Mouse (Mus musculus): ENCODE measurements around the gene Pla2g1b.
"Not testable (repeated sequence)": the region's sequence is repeated elsewhere in the genome, so short reads cannot be mapped to it uniquely, and the experiment has no call there.

The Pla2g1b gene

DNA sequence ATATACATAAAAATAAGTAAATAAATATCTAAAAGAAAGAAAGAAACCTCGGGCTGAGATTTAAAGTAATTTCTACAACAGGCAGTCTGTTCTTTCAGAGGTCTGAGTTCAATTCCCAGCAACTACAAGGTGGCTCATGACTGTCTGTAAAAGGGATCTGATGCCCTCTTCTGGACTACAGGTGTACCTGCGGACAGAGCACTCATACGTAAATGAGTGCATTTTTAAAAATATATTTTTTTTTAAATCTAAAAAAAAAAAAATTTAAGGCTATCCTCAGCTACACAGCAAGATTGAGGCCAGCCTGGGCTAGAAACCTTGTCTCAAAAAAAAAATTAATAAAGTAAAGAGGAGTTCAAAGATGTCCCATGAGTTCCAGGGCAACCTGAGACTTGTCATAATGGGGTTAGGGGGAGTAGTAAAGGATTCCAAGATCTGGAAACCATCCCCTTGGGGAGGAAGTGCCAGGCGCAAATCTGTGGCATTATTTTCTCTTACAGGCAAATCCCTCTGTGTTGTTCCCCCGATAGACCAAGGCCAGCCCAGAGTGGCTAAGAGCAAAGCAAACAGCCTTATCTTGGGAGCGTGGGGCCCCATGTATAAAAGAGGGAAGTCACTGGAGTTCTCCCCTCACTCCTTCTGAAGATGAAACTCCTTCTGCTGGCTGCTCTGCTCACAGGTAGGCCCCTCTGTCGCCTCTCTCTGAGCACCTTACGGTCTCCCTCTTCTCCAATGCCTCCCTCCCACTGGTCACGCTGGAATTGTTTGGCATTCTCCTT lies at the start of gene Pla2g1b:
Gene Pla2g1b, plus strand, starts transcription at position 621 of the 779 bp plus-strand sequence.
- no peak for DNase-seq (ENCODE audit: low spot score)

DNA sequence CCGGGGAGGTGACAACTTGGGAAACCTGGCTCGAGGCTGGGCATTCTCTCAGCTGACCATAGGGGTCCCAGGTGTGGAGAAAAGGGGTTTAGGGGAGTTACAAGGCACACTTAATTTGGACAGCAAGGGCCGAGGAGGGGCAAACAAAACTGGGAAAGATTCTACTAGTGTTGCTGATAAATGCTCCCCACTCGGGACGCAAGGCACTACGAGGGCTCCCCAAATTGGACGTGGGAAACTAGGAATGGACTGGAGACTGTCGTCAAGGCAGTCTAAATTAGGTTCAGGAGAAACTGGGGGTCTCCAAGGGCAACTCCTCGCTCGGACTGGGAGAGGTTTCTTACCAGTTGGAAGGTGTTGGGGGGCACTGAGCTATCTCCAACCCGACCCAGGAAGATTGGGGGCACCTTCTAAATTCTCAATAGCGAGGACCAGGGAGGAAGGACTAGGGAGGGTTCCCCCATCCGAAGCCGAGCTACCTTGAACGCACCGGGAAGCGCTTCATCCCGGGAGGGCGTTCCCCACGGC lies 37.2 kb upstream of the Pla2g1b start:
- DNase-seq (ENCODE audit: low spot score) = no peak

DNA sequence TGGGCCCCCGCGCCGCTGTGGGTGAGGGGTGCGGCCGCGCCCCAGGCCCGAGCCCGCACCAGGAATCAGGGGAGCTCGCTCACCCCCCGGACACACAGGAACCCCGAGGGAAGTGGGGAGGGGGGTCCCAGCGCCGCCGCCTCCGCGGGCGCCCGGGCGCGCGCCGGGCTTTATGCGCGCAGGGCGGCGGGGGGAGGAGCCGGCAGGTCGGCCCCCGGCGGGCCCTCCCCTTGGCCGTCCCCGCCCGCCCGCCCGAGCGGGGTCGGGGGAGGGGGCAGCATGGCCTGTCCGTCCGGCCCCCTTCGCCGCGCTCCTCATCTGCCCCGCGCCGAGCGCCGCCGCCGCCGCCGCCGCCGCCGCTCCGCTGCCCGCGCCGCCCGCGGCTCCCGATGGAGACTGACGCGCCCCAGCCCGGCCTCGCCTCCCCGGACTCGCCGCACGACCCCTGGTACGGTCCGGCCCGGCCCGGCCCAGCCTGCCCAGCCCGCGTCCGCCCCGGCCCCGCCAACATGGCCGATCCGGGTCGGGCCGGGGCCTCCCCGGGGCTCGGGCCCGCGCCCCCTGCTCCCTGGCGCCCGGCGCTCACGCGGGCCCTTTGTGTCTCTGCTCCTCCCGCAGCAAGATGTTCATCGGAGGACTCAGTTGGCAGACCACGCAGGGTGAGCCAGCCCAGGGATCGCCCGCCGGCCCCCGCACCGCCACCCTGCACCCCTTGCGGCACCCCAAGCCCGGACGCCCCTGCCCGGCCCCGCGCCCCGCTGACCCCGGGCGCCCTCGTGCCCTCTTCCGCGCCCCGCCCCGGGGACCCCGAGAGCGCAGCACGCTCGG lies 36.5 kb upstream of the Pla2g1b start, which contains the start of gene Msi1:
Gene Msi1, plus strand, starts transcription at position 241 of the 828 bp plus-strand sequence.
- DNase-seq (ENCODE audit: low spot score) = peak; percentile 44

DNA sequence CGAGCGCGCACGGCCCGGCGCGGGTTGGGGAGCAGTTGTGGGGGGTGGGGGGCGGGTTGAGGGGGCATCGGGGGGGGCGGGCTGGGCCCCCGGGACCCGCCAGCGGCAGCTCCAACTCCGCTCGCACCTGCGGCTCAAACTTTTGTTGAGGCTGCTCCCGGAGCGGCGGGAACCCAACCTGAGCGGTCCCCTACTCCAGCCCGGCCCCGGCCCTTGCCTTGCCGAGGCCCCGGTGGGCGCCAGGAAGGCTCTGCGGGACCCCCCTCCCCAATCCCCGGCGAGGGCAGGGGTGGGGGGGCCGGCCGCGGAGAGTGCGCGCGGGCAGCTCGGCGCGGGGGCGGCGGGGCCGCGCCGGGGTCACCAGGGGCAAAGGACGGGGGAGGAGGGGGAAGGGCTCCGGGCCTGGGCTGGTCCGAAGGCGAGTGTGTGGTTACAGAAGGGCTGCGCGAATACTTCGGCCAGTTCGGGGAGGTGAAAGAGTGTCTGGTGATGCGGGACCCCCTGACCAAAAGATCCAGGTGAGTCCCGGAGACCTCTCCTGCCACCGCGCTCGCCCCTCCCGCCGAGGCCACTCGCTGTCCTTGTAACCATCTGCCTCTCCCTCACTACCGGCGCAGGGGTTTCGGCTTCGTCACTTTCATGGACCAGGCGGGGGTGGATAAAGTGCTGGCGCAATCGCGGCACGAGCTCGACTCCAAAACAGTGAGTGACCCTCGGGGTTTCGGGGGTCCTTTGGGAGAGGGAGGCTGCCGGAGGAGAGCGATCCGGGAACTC lies 35.7 kb upstream of the Pla2g1b start:
- no peak for DNase-seq (ENCODE audit: low spot score)

DNA sequence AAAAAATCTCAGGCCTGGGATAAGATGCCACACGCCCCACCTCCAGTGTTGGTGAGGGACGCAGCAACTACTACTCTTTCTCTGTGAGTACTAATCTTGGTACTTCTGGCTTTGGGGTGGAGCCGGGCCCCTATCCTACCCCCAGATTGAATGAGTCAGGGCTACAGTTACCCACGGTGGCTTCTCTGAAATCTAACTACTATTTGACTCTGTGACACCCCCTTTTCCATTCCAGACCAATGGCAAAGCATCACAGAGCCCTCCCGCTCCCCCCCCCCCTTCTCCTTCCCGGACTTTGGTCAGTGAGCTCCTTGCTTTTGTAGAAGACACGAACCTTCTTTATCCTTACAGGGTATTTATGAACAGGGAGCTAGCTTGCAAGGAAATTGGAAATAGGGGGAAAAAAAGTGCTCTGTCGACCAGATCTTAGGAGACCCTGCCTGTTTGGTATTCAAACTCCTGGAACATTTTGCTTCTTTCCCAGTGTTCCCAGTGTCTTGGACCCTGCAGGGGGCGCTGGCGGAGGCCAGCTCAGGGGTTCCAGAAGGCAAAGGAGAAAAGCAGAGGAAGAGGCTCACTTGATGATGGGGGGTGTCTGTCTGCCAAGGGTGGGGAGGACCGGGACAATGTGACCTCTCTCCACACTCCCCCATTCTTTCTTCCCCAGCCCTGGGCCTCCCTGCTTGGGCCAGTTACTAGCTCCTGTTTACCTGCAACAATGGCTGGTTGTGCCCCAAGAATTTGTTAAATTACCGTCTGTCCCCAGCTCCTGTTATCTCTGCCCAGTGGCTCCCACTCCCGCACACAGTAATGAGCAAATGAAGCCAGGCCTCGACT lies 34.8 kb upstream of the Pla2g1b start:
- DNase-seq (ENCODE audit: low spot score) = peak; percentile 64

DNA sequence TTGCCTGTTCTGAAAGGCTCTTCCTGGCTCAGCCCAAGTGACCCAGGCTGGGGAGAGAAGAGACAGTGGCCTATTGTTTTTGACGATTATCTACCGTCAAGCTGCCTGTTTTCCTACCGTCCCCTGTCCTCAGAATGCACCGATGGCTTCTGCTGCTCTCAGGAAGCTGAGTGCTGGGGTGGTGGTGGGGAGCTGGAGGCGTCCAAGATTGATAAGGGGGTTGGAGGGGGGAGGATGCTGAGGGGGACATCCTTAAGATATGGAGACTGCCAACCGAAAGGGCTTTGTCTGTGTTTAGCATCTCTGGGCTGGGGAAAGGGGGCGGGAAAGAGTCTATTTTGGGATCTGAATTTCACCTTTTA lies 34.2 kb upstream of the Pla2g1b start:
- peak; percentile 45 for DNase-seq (ENCODE audit: low spot score)

DNA sequence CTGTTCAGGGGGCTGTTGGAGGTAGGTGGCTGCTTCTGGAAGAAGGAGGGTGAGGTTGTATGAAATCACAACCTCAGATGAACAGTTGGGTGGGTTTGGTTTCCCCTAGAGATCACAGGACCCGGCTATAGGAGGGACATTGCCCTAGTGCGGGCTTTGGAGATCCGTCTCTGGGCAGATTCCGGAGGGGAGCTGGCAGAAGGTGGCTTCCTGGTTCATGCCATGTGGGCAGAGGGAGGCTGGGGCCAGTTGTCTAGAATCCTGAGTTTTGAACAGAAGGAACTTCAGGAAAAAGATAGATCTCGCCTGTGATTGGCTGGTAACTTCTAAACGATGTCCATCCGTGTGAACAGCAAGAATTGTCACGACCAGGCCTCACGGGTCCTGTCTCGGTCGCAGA lies 33.7 kb upstream of the Pla2g1b start:
- no peak for DNase-seq (ENCODE audit: low spot score)

DNA sequence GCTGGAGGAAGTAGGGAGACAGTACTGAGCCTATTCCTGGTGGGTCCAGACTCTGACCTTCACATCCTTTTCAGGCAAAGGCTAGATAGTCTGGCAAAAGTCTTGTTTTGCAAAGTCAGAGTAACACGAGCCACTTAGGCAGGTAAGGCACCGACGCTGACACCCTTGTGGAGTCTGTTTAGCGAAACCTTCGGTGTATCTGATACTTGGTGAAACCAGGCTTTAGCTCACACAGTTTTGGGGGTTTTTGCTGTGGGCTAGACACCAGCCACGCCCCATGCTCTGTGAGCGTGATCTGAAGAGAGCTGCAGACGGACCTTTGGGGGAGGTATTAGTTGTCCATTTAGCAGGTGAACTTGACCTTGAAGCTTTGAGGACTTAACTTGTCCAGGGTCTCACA lies 32.9 kb upstream of the Pla2g1b start:
- DNase-seq (ENCODE audit: low spot score) = no peak

DNA sequence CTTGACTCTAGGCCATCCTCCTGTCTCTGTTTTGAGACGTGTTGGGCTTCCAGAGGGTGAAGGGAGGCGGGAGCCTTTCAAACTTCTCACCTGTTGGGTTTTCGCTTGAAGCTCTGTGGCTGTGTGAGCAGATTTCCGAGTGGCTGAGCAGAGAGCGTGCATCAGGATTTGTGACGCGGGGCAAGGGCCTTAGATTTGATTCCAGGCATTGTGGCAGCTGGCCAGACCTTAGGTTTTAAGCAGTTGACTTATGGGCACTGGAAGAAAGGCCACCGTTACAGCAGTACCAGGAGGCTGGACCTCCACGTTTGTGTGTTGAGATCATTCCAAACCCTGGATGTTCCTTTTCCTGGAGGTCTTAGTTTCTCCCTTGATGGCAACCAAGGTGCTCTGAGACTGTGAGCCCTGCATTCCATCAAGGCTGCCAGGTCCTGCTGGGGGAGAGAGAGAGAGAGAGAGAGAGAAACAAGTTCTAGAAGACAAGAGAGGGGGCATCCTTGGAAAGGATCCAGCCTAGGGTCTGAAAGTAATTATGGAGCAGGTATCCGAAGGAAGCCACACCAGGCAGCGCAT lies 31.7 kb upstream of the Pla2g1b start:
- DNase-seq (ENCODE audit: low spot score) = peak; percentile 46

DNA sequence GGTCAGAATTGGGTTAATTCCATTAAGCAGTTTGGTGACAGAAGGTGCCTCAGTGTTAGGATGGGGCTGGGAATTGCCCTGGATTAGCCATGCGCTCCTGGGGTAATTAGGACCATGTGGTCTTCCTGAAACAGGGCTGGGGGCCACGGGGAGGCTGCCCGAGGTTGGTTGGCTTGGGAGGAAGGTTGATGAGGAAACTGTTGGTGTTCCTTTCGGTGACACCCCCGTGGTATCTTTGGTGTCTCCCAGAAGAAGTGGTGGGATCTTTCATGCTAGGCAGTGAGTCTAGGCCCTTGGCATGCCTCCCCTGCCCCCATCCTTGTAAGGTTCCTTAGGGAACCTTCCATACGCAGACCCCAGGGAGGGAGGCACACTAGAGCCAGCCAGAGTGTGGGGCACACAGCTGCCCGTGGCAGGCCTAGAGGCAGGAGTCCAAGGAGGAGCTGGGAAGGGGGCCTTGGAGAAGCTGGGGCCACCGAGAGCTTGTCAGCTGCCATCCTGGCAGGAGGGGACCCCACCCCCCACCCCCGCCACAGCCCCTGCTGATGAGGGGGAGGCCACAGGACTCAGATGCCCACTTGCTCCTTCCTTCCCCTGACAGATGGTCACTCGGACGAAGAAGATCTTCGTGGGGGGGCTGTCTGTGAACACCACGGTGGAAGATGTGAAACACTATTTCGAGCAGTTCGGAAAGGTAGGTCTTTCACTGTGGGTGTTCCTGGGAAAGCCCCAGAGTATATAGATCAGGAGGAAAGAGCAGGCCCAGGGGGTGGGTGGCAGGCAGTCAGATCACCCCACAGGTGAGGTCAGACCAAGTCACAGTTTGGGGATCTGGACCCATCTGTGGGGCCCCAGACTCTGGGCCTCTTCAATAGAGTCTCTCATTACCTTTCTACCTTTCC lies 31.0 kb upstream of the Pla2g1b start:
- DNase-seq (ENCODE audit: low spot score) = no peak

DNA sequence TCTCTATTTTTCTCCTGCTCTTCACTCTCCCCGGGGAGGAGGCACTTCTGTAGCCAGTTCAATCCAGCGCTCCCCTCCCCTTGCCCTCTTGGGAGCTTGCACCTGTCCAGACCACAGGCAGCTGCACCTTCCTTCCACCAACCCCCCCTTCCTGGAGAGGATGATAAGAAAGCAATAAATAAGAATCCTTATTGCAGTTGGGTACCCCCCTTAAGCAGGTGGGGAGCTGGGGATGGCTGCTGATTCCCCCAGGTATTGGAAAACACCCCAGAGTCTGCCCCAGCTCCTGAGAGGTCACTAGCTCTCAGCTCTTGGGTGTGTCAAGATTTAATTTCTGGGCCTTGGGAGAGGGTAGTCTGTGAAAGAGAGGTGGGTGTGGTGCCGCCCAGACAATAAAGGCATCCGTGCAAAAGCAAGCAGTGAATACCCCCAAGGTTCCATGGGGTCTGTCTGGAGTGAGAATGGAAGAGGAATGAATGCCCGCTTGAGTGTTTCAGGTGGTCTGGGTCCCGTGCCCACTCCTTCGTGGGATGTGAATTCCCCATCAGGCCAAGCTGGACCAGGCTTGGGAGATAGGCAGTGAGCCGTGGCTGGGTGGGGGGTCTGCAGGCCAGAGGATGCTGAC lies 30.2 kb upstream of the Pla2g1b start:
- DNase-seq (ENCODE audit: low spot score) = no peak

DNA sequence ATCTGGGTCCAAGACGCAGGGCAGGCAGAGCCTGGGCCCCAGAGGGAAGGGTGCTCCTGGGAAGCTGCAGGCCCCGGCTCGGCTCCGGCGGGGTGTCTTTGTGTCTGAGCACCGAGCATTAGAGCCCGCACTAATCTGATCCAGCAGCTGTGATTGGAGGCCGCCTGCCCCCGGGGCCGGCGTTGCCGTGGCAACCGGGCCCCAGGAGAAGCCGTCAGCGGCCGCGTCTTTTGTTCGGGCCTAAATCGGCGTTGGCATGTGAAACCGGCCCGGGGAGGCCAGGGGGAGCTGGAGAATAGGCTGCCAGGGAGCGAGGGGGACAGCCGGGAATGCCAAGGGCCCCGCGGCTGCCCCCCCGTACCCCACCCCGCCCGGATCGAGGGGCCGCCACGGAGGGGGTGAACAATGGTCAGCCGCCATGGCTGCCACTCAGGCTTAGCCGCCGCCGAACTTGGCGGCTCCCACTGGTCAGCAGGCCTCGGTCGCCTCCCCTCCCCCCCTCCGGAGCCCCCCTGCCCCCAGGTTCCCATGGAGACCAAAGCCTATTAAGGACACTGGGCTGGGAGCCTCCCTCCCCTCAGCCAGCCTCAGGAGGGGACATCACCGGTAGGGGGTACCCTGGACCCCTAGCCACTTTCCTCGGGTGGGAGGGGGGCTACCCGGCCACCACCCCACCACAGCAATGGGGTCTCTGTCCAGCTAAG lies 29.5 kb upstream of the Pla2g1b start:
- peak; percentile 90 for DNase-seq (ENCODE audit: low spot score)

DNA sequence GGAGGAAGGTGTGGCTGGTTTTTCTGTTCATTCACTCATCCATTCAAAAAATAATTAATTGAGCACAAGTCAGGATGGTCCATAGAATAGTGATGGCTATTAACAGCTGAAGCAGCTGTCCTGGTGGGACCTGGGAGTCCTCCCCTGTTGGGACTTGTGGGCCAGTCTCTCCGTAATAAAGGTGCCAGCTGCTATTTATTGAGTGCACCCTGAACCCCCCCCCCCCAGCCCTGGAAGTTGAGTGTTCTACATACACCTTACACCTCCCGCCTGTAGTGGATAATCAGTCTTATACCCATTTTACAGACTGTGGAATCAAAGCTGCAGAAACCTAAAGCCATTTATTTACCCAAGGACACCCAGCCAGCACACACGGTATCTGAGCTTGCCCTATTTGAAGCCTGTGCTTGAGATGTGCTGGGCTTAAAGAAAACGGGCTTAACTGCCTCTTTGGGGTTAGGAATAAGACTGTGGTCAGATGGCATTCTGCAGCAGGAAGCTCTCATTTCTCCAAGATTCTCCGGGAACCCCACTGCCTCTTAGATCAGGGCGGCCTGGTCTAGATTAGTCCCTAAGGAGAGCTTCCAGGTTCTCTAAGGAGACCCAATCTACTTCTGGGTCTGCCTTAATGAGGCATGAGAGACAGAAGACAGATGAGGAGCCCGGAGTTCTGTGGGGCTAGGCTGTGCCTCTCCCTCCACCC lies 28.7 kb upstream of the Pla2g1b start:
- DNase-seq (ENCODE audit: low spot score) = peak; percentile 32

DNA sequence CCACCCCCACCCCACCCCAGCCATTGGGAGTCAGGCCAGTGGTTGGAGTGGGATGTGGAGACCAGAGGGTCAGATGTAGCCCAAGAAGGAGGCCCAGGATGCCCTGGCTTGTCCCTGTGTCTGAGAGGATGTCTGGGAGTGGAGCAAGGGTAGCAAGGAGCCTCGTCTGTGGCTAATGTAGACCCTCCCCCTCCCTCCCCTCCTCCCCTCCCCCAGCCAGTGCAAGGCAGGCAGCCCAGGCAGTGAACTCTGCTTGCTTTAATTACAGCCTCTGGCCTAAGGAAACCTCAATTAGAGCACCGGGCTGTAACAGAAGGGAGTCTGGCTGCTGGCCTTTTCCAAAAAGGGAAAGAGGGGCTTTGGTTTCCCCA lies 28.1 kb upstream of the Pla2g1b start:
- peak; percentile 34 for DNase-seq (ENCODE audit: low spot score)

DNA sequence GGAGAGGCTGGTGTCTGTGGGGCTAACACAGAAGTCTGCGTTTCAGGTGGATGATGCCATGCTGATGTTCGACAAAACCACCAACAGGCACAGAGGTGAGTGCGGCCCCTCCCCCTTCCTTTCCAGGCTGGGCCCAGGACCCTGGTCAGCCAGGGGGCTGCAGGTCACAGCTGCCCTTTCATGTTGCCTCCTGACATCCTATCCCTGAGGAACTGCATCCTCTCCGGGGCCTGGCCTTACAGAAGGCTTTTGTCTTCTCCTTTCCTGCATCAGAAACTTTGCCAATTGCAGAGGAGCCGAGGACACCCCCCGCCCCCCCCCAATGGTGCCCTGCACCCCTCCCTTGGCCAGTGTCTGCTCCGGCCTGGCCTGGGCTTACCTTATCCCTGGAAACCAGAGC lies 27.4 kb upstream of the Pla2g1b start:
- no peak for DNase-seq (ENCODE audit: low spot score)

DNA sequence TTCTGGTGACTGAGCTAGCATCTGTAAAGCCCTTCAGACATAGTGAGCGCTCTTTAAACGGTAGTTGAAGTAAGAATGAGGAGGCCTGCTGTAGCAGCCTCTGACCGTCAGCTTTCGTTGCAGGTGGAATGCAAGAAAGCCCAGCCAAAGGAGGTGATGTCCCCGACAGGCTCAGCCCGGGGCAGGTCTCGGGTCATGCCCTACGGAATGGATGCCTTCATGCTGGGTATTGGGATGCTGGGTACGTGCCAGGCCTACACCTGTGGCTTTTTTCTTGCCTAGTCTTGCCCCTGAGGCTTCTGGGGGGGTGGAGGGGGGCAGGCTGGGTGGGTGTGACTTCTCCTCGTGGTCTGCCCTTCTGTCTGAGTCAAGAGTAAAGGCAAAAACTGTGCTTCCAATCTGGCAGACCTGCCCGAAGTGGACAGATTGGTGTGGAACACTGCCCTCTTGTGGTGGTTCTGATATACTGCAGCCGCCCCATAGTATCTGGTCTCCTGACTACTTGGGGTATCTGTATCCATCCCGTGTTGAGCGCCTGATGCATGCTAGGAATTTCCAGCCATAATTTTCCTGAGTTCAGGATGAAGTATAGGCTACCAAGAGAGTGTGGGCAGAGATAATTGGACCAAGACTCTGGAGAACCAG lies 24.7 kb upstream of the Pla2g1b start:
- peak; percentile 85 for DNase-seq (ENCODE audit: low spot score)

DNA sequence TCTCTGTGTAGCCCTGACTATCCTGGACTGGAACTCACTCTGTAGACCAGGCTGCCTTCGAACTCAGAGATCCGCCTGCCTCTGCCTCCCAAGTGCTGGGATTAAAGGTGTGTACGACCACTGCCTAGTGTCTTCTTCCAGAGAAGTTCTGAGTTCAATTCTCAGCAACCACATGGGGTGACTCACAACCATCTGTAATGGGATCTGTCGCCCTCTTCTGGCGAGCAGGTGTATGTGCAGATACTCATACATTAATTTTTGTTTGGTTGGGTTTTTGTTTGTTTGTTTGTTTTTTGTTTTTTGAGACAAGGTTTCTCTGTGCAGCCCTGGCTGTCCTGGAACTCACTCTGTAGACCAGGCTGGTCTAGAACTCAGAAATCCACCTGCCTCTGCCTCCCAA lies 23.4 kb upstream of the Pla2g1b start:
- DNase-seq (ENCODE audit: low spot score) = not testable (repeated sequence)

DNA sequence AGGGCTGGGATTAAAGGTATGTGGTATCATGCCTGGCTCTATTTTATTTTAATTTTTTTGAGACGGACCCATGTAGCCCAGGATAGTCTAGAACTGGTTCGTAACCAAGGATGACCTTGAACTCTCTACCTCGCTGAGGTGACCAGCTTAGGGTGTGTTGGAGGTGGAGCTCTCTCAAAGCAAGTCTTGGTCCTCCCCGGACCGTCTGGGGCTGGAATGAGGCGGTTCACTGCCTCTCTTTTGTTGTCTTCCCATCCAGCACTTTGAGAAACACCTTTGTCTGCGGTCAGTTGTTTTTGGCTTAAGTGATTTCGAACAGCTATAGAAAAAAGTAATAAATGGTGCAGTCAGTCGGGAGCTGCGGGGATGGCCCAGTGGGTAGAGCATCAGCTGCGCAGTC lies 21.9 kb upstream of the Pla2g1b start:
- no peak for DNase-seq (ENCODE audit: low spot score)

Data from MN1 (cell line).